Mouse (Mus musculus) kidney, postnatal 0 days (tissue): ENCODE measurements around the gene Stk38. TPM values are rescaled to one million over a fixed set of nuclear protein-coding genes. Genes with fewer than 3 reads are reported as not detected.

Experiments used
- ATAC-seq: fragments of 200-750 bp; cut with Nextera tagmentation; replicated peaks from 2 replicates; pipeline ENCODE4 v1.8.0; 2017; ENCODE audit warnings: low read depth, moderate number of reproducible peaks, moderate TSS enrichment, moderate library complexity; ENCODE audit not compliant: low FRiP score
- DNase-seq: peaks from one replicate; pipeline ENCODE4 v3.0.0-alpha.2; 2016; ENCODE audit warnings: low spot score
- H3K27ac ChIP-seq: fragments of 300-500 bp; sonication (generic); 2 replicates; pipeline ENCODE4 v1.5.1; 2014; ENCODE audit warnings: mild to moderate bottlenecking
- H3K27me3 ChIP-seq: fragments of 300-500 bp; sonication (generic); 2 replicates; pipeline ENCODE4 v1.6.1; 2014; ENCODE audit warnings: low read length, mixed read lengths; ENCODE audit not compliant: insufficient read depth
- H3K36me3 ChIP-seq: fragments of 300-500 bp; sonication (generic); 2 replicates; pipeline ENCODE4 v1.6.1; 2014; ENCODE audit warnings: low read length, mixed read lengths; ENCODE audit not compliant: insufficient read depth
- H3K4me1 ChIP-seq: fragments of 300-500 bp; sonication (generic); replicated peaks from 2 replicates; pipeline ENCODE4 v1.6.1; 2014; ENCODE audit warnings: antibody characterized with exemption, low read length, mixed read lengths; ENCODE audit not compliant: insufficient read depth
- H3K4me2 ChIP-seq: fragments of 300-500 bp; sonication (generic); 2 replicates; pipeline ENCODE4 v1.6.1; 2014; ENCODE audit warnings: mild to moderate bottlenecking, low read length, moderate library complexity, mixed read lengths
- H3K4me3 ChIP-seq: fragments of 300-500 bp; sonication (generic); replicated peaks from 2 replicates; pipeline ENCODE4 v1.5.1; 2014; ENCODE audit warnings: low read depth, low read length
- H3K9ac ChIP-seq: fragments of 300-500 bp; sonication (generic); 2 replicates; pipeline ENCODE4 v1.6.1; 2014; ENCODE audit warnings: low read depth, low read length
- H3K9me3 ChIP-seq: fragments of 300-500 bp; sonication (generic); replicated peaks from 2 replicates; pipeline ENCODE4 v1.6.1; 2016; ENCODE audit warnings: low read length, inconsistent platforms, mixed read lengths
- CTCF ChIP-seq: IDR thresholded peaks from 2 replicates; pipeline ENCODE4 v1.5.1; 2016; ENCODE audit warnings: antibody characterized with exemption, low read depth, mild to moderate bottlenecking, moderate library complexity
- WGBS: fragments of 180-500 bp; shearing (Covaris S2); extraction: QIAGEN DNeasy Blood & Tissue Kit; methylation state at CpG from one replicate; pipeline ENCODE4 v1.1.7; 2014; 5-methylcytosine and 5-hydroxymethylcytosine counted together
- polyA plus RNA-seq: library from polyadenylated mRNA; unstranded; fragments of >200 nt; fragmentation: Nextera tagmentation; extraction: Ambion mirVana; gene quantifications from 2 replicates; pipeline ENCODE4 v1.2.1, GENCODE M21; 2015

Gene Stk38
- polyA plus RNA-seq, 1 experiment from 2014 or later, result 58.8 TPM

- DNase-seq, result no peak
- Histone ChIP-seq H3K9me3 (no peaks in the 10 kb centered on the region), H3K4me2 (no peak overlapping the region), H3K27me3 (no peaks in the 10 kb centered on the region), H3K4me3 (no peak overlapping the region), H3K27ac (no peak overlapping the region), H3K36me3 (no peaks in the 10 kb centered on the region), H3K4me1 (0 out of 2 replicates have a peak, but pooled peaks cover under 1% of the 10 kb centered on the region), H3K9ac (no peak overlapping the region)
- peak; percentile 61 for TF ChIP-seq CTCF
- WGBS, result 81% methylated on average over 10 of the region's 10 CpGs
- no peak for ATAC-seq
Measured at GRCm38 (mm10) chr17:28936622-28937345, 71.0 kb downstream of the Stk38 start.

GRCm38 (mm10) chr17:28936133-28936532 is 71.7 kb downstream of the Stk38 start:
- Histone ChIP-seq H3K36me3 (no peaks in the 10 kb centered on the region), H3K4me3 (no peak overlapping the region), H3K9ac (no peak overlapping the region), H3K27ac (no peak overlapping the region), H3K27me3 (no peaks in the 10 kb centered on the region), H3K4me2 (no peak overlapping the region), H3K9me3 (no peaks in the 10 kb centered on the region), H3K4me1 (0 out of 2 replicates have a peak, but pooled peaks cover 3% of the 10 kb centered on the region)
- ATAC-seq (no peak), DNase-seq (no peak)
- WGBS, result 87% methylated on average over 7 of the region's 7 CpGs
- no peak for TF ChIP-seq CTCF

GRCm38 (mm10) chr17:28934120-28934916 is 73.5 kb downstream of the Stk38 start:
- TF ChIP-seq CTCF, result no peak
- no peaks in the 10 kb centered on the region for H3K36me3 ChIP-seq
- no peak overlapping the region for H3K9ac ChIP-seq
- WGBS, result 65% methylated on average over 19 of the region's 19 CpGs
- H3K27ac ChIP-seq, result no peak overlapping the region
- H3K9me3 ChIP-seq, result no peaks in the 10 kb centered on the region
- peaks cover 13% of the 10 kb centered on the region; the same call in 1 of the 2 replicates for H3K4me1 ChIP-seq
- ATAC-seq (no peak), DNase-seq (no peak)
- H3K4me2 ChIP-seq, result no peak overlapping the region
- no peak overlapping the region for H3K4me3 ChIP-seq
- no peaks in the 10 kb centered on the region for H3K27me3 ChIP-seq

GRCm38 (mm10) chr17:28932274-28932673 is 75.5 kb downstream of the Stk38 start:
- no peaks in the 10 kb centered on the region for H3K27me3 ChIP-seq
- 73% methylated on average over 4 of the region's 4 CpGs for WGBS
- H3K4me1 ChIP-seq, result peaks cover 13% of the 10 kb centered on the region; the same call in 1 of the 2 replicates
- TF ChIP-seq CTCF, result no peak
- H3K4me2 ChIP-seq, result no peak overlapping the region
- DNase-seq (no peak), ATAC-seq (no peak)
- no peaks in the 10 kb centered on the region for H3K36me3 ChIP-seq
- H3K9me3 ChIP-seq, result no peaks in the 10 kb centered on the region
- H3K4me3 ChIP-seq, result no peak overlapping the region
- no peak overlapping the region for H3K9ac ChIP-seq
- 0 out of 2 replicates have a peak overlapping the region, but pooled peaks have one; percentile 96 for H3K27ac ChIP-seq

GRCm38 (mm10) chr17:28931436-28932211 is 76.2 kb downstream of the Stk38 start:
- peaks cover 16% of the 10 kb centered on the region; the same call in 1 of the 2 replicates for H3K4me1 ChIP-seq
- H3K36me3 ChIP-seq, result no peaks in the 10 kb centered on the region
- no peaks in the 10 kb centered on the region for H3K9me3 ChIP-seq
- H3K27ac ChIP-seq, result peak overlapping the region; percentile 96
- WGBS, result 68% methylated on average over 18 of the region's 18 CpGs
- H3K4me3 ChIP-seq, result no peak overlapping the region
- ATAC-seq, result 0 out of 2 replicates have a peak, but pooled peaks have one; percentile 3
- no peak overlapping the region for H3K9ac ChIP-seq
- DNase-seq, result peak; percentile 68
- H3K27me3 ChIP-seq, result no peaks in the 10 kb centered on the region
- no peak overlapping the region for H3K4me2 ChIP-seq
- TF ChIP-seq CTCF, result no peak
